Mouse (Mus musculus): ENCODE measurements around the gene Cmtm7. TPM values are rescaled to one million over a fixed set of nuclear protein-coding genes. Genes with fewer than 3 reads are reported as not detected.

Gene Cmtm7
- total RNA-seq, 2 experiments from 2014 or later, result 14.1 to 16.7 TPM

GRCm38 (mm10) chr9:114796473-114797050 lies 14.9 kb upstream of the Cmtm7 start:
- DNase-seq, result no peak

- no peak for DNase-seq
Measured at GRCm38 (mm10) chr9:114794491-114794890, 12.8 kb upstream of the Cmtm7 start.

- DNase-seq, result no peak
Measured at GRCm38 (mm10) chr9:114793764-114794295, 12.2 kb upstream of the Cmtm7 start.

- no peak for DNase-seq
Measured at GRCm38 (mm10) chr9:114789989-114790388, 8.3 kb upstream of the Cmtm7 start.

- DNase-seq, result no peak
Measured at GRCm38 (mm10) chr9:114789557-114789956, 7.9 kb upstream of the Cmtm7 start.

GRCm38 (mm10) chr9:114788697-114789096 lies 7.0 kb upstream of the Cmtm7 start:
- DNase-seq, result no peak

GRCm38 (mm10) chr9:114787716-114788115 lies 6.1 kb upstream of the Cmtm7 start:
- DNase-seq, result no peak

GRCm38 (mm10) chr9:114787134-114787533 lies 5.5 kb upstream of the Cmtm7 start:
- DNase-seq, result no peak

GRCm38 (mm10) chr9:114785432-114786125 lies 3.9 kb upstream of the Cmtm7 start:
- DNase-seq, result no peak

GRCm38 (mm10) chr9:114780746-114781525 lies 720 bp downstream of the Cmtm7 start:
- DNase-seq, result peak; percentile 64

GRCm38 (mm10) chr9:114779984-114780745 lies 1.5 kb downstream of the Cmtm7 start:
- DNase-seq, result no peak

GRCm38 (mm10) chr9:114778877-114779276 lies 2.8 kb downstream of the Cmtm7 start:
- DNase-seq, result no peak

GRCm38 (mm10) chr9:114778047-114778390 lies 3.6 kb downstream of the Cmtm7 start:
- no peak for DNase-seq

GRCm38 (mm10) chr9:114777178-114778046 lies 4.2 kb downstream of the Cmtm7 start:
- no peak for DNase-seq

GRCm38 (mm10) chr9:114776361-114776760 lies 5.3 kb downstream of the Cmtm7 start:
- no peak for DNase-seq

- peak; percentile 67 for DNase-seq
Measured at GRCm38 (mm10) chr9:114775272-114775671, 6.4 kb downstream of the Cmtm7 start.

- DNase-seq, result no peak
Measured at GRCm38 (mm10) chr9:114774629-114775028, 7.0 kb downstream of the Cmtm7 start.

GRCm38 (mm10) chr9:114771565-114771964 lies 10.1 kb downstream of the Cmtm7 start:
- DNase-seq, result no peak

GRCm38 (mm10) chr9:114770224-114770623 lies 11.4 kb downstream of the Cmtm7 start:
- no peak for DNase-seq

GRCm38 (mm10) chr9:114768066-114768465 lies 13.6 kb downstream of the Cmtm7 start:
- no peak for DNase-seq

GRCm38 (mm10) chr9:114767507-114767906 lies 14.1 kb downstream of the Cmtm7 start:
- DNase-seq, result no peak
